Mouse (Mus musculus) fibroblast of lung, adult 2 months (primary cell): ENCODE data around the gene Ms4a4c.
"Not testable (repeated sequence)": the region's sequence is repeated elsewhere in the genome, so short reads cannot be mapped to it uniquely, and the experiment has no call there.

Experiments
- DNase-seq: peaks from one replicate; pipeline ENCODE4 v3.0.0-alpha.2; 2011; ENCODE audit warnings: low read depth

The Ms4a4c gene

DNA sequence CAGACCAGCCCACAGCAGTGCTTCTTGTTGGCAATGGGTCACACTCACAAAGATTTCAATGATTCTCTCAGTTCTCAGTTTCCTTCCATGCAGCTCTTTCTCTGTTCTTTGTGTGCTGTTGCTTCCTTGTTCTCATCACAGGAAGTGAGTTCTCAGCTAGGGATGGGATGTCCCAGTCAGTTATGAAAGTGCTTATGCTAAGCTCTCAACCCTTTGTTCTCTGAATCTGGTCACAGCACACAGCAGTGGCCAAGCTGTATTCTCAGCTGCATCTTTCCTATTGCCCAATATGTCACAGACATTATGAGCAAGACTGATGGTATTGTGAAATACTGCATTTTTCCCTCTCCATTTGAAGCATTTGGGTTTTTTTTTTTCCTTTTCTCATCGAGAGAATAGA, 60.2 kb downstream of the Ms4a4c start:
- not testable (repeated sequence) for DNase-seq

GRCm38 (mm10) chr19:11466471-11466870, 61.9 kb downstream of the Ms4a4c start:
- no peak for DNase-seq

DNA sequence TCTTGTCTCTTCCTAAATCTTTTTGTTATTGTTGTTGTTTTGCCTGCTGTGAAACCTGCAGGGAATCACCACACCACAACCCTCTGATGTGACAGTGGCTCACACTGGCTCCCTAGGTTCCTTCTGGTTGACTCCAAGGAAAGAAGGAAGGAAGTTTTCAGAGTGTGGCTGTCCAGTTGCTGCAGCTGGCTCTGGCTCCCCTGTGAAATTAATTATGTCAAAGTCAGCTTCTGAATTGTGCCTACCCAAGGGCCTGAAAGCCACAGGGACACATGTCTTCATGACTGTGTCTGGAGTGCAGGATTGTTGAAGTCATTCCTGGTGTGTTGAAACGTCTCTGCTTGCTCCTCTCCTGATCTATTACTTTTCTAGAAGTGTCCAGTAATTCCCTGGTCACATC, 63.8 kb downstream of the Ms4a4c start:
- not testable (repeated sequence) for DNase-seq

GRCm38 (mm10) chr19:11469215-11469614, 64.6 kb downstream of the Ms4a4c start, which contains the start of gene Ms4a6c:
Gene Ms4a6c (plus strand): TSS chr19:11469366.
- not testable (repeated sequence) for DNase-seq
